Mouse (Mus musculus): ENCODE measurements around the gene Ddah1. TPM values are rescaled to one million over a fixed set of nuclear protein-coding genes. Genes with fewer than 3 reads are reported as not detected.
A peak's percentile ranks its signal among the peaks of the same experiment; 100 is the strongest.

The Ddah1 gene
- polyA plus RNA-seq, 1 experiment from 2014 or later = 38.8 TPM

DNA sequence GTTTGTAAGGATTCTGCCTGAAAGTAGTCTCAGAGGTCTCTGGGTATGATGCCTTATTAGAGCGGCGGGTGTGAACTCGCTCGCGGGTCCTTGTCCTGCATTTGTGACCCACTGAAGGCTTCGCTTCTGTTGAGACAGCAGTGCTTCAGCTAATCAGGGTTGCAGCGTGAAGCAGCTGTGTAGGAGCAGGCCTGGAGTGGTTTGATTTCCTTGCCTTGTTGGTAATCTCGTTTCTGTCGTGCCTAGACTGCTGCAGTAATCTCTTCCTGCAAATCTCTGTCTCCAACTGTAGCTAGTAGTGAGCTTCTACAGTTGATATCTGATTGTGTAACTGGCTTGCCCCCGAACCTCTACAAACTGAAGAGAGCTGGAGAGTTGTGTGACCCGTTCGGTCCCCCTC lies 180.9 kb downstream of the Ddah1 start:
- Histone ChIP-seq H3K27me3 (no peaks in the 10 kb centered on the region), H3K4me1 (peaks cover 16% of the 10 kb centered on the region), H3K27ac (no peak overlapping the region), H3K36me3 (peaks cover 34% of the 10 kb centered on the region), H3K9me3 (no peaks in the 10 kb centered on the region), H3K4me2 (replicated peaks) (peak overlapping the region; percentile 72), H3K9ac (peak overlapping the region; percentile 94; the same call in 1 of the 2 replicates), H3K4me3 (0 out of 2 replicates have a peak overlapping the region, but pooled peaks have one; percentile 92)
- WGBS = 82% methylated on average over 12 of the region's 12 CpGs
- no peak for ATAC-seq (ENCODE audit: insufficient number of reproducible peaks, insufficient read depth, low FRiP score, low TSS enrichment)

DNA sequence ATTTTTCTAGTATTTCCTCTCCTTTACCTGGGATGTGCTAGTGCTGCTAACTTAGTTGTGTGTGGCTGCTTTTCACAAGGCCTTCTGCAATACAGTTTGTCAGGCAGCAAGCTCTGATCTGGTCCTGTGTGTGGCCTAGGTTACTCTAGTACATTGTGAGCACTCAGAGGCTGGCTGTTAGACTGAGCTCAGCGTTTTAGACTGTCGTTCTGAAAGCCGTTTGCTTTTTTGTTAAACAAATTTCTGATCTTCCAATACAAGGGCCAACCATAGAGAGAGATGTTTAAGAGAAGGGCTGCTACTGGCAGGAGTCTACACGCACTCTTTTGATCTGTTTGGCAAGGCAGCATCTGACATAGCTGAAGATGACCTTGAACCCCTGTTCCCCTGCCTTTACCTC lies 181.5 kb downstream of the Ddah1 start:
- Histone ChIP-seq H3K27me3 (no peaks in the 10 kb centered on the region), H3K36me3 (peaks cover 35% of the 10 kb centered on the region), H3K4me2 (replicated peaks) (peak overlapping the region; percentile 72; the same call in 1 of the 2 replicates), H3K27ac (no peak overlapping the region), H3K9ac (peak overlapping the region; percentile 27; the same call in 1 of the 2 replicates), H3K9me3 (no peaks in the 10 kb centered on the region), H3K4me1 (peaks cover 16% of the 10 kb centered on the region), H3K4me3 (no peak overlapping the region)
- 87% methylated on average over 4 of the region's 4 CpGs for WGBS
- no peak for ATAC-seq (ENCODE audit: insufficient number of reproducible peaks, insufficient read depth, low FRiP score, low TSS enrichment)

DNA sequence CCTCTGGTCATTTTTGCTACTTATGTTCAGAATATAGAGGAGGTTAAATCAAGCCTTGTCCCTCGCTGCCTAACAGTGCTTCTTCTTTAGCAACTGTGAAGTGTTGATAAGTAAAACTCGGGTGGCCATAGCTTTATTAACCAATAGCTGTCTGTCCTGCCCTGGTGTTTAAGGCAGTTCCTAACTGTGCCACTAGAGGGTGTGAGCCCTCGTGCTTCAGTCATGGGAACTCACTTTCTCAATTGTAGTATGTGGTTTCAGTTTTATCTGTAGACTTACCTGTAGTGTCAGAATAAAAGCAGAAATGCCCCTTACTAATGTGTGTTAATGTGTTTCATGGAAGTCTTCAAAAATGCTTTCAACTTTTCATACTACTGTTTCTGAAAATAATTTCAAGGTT lies 183.5 kb downstream of the Ddah1 start:
- Histone ChIP-seq H3K27me3 (no peaks in the 10 kb centered on the region), H3K27ac (no peak overlapping the region), H3K4me2 (replicated peaks) (no peak overlapping the region), H3K36me3 (peaks cover 42% of the 10 kb centered on the region), H3K4me3 (no peak overlapping the region), H3K9me3 (no peaks in the 10 kb centered on the region), H3K4me1 (peaks cover 16% of the 10 kb centered on the region), H3K9ac (no peak overlapping the region)
- WGBS = 15% methylated on average over 3 of the region's 3 CpGs
- ATAC-seq (ENCODE audit: insufficient number of reproducible peaks, insufficient read depth, low FRiP score, low TSS enrichment) = no peak

Other genes starting within 250 kb of the Ddah1 start
- gene Znhit6, start 182.5 kb upstream of the Ddah1 start, polyA plus RNA-seq (2016; fragmentation: Nextera tagmentation; extraction: Ambion mirVana) = 48.1 and 53.1 TPM in 2 replicates
- gene Ccn1, start 108.7 kb upstream of the Ddah1 start, polyA plus RNA-seq (2016; fragmentation: Nextera tagmentation; extraction: Ambion mirVana) = 56.8 and 63.7 TPM in 2 replicates
- gene Bcl10, start 164.1 kb downstream of the Ddah1 start, polyA plus RNA-seq (2016; fragmentation: Nextera tagmentation; extraction: Ambion mirVana) = 44.9 and 52.7 TPM in 2 replicates
- 50.4 and 54.2 TPM in 2 replicates for gene 2410004B18Rik, start 179.3 kb downstream of the Ddah1 start, polyA plus RNA-seq (2016; fragmentation: Nextera tagmentation; extraction: Ambion mirVana)
- gene Syde2, start 229.2 kb downstream of the Ddah1 start, polyA plus RNA-seq (2016; fragmentation: Nextera tagmentation; extraction: Ambion mirVana) = 2.9 and 3.0 TPM in 2 replicates